Mouse (Mus musculus) heart, postnatal 0 days (tissue): ENCODE measurements around the gene Slit1.

ENCODE experiments used
- CTCF ChIP-seq: IDR thresholded peaks from 2 replicates; pipeline ENCODE4 v1.5.1; 2016; ENCODE audit warnings: antibody characterized with exemption, control low read depth, low read depth
- EP300 ChIP-seq: IDR thresholded peaks from 2 replicates; pipeline ENCODE4 v1.6.1; 2016; ENCODE audit warnings: antibody characterized with exemption, low read depth

DNA sequence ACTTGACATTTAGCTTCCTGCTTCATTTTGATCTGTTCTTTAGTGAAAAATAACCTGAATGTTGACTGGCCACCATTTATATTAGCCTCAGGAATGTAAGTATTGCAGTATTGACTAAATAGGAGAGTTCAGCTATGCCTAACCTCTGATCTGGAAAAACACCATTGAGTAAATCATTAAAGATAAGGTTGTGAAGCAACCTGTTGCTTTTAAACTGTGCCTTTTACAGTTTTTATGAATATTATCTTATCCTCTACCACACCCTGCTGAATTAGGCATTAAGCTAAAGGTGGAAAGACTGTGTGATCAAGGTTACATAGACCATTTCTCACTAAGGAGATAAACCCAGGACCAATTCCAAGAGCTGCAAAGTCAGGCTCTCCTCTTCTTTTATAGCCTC is 165.9 kb downstream of the Slit1 start:
- TF ChIP-seq CTCF (no peak), EP300 (no peak)
